20 mouse cellular contexts compared by ENCODE assay signal in genomic region chr11:62130685-62131295, GRCm38 (mm10).
DNase-seq lines count a peak whose midpoint lies in the region; ATAC-seq and TF ChIP-seq lines count a peak whose summit lies in the region.
"Had no signal": no experiment of that assay in that cellular context is flagged by ENCODE, and none has a peak within 500 bp of the region (broad histone marks: within the 10 kb centered on the region; RNA-seq: fewer than 3 reads in every experiment).

No protein-coding gene starts in this region.

- no peak overlapping the region for H3K9ac ChIP-seq in MEL (ENCODE audit: control insufficient read depth, low read depth, low read length, poor library complexity, severe bottlenecking)
- H3K9ac ChIP-seq: embryonic facial prominence, embryonic 15.5 days; heart, embryonic 12.5 days; hindbrain, embryonic 14.5 days; intestine, embryonic 15.5 days had no signal

- no peak for ATAC-seq in megakaryocyte progenitor cell, adult 5-6 weeks (replicated peaks; ENCODE audit: poor library complexity)
- ATAC-seq: forebrain, embryonic 16.5 days; intestine, embryonic 15.5 days had no signal

- H3K27me3 ChIP-seq in MEL (ENCODE audit: control insufficient read depth in 1 of 2, insufficient read depth in 2 of 2, low read length in 2 of 2), result no peaks in the 10 kb centered on the region
- H3K27me3 ChIP-seq: embryonic facial prominence, embryonic 15.5 days; heart, embryonic 12.5 days; intestine, embryonic 15.5 days had no signal

- no peak for TF ChIP-seq EP300 in MEL (IDR thresholded peaks at IDR 0.05; ENCODE audit: low read depth in 1 of 2, low read length in 2 of 2)

- H3K36me3 ChIP-seq in MEL (ENCODE audit: control insufficient read depth in 1 of 2, insufficient read depth in 2 of 2, low read length in 2 of 2), result peaks cover 0 to 8% of the 10 kb centered on the region in 2 experiments; a peak in 2 of 4 replicates
- H3K36me3 ChIP-seq: intestine, embryonic 15.5 days had no signal

- no peak overlapping the region for H3K4me3 ChIP-seq in MEL (ENCODE audit: control insufficient read depth in 1 of 2, insufficient read depth in 1 of 2, low read depth in 2 of 2, low read length in 2 of 2)
- H3K4me3 ChIP-seq: embryonic facial prominence, embryonic 15.5 days; heart, adult 2 months; heart, embryonic 12.5 days; intestine, embryonic 15.5 days had no signal

- no peaks in the 10 kb centered on the region for H3K79me2 ChIP-seq in MEL (ENCODE audit: control insufficient read depth, insufficient read depth, low read length, poor library complexity)

- no peak overlapping the region for H3K27ac ChIP-seq in MEL (ENCODE audit: control insufficient read depth, low read depth, low read length)
- H3K27ac ChIP-seq: embryonic facial prominence, embryonic 15.5 days; heart, adult 2 months; hindbrain, embryonic 14.5 days; intestine, embryonic 15.5 days had no signal

- peak; percentile 28 for DNase-seq in embryo, embryonic 11 days
- no peak for DNase-seq in embryo, embryonic 9.5 days (ENCODE audit: extremely low spot score)
- DNase-seq in 3T3-L1 (ENCODE audit: low read depth, low spot score) (peak; percentile 47), MEL (ENCODE audit: low read depth, low spot score) (peak; percentile 31)
- DNase-seq in retina, postnatal 1 day, result peak; percentile 7
- no peak for DNase-seq in heart, postnatal 25 days (ENCODE audit: low spot score)
- DNase-seq: adrenal gland, postnatal 10 days; cerebellum, adult 11 months; cerebellum, adult 8-10 months; cerebellum, postnatal 14 days; gastrocnemius, postnatal 10 days; heart, adult 2 months; heart, postnatal 36 days had no signal

- peaks cover 0 to 5% of the 10 kb centered on the region in 2 experiments; a peak in 1 of 4 replicates for H3K4me1 ChIP-seq in MEL (ENCODE audit: control insufficient read depth in 1 of 2, insufficient read depth in 2 of 2, low read length in 2 of 2)
- H3K4me1 ChIP-seq: embryonic facial prominence, embryonic 15.5 days had no signal

- no peak for TF ChIP-seq RAD21 in MEL (IDR thresholded peaks at IDR 0.05; ENCODE audit: low read depth, low read length)

- TF ChIP-seq CTCF in MEL (IDR thresholded peaks at IDR 0.05 in 2 of 3, conservative IDR thresholded peaks at IDR 0.05 in 1 of 3; ENCODE audit: control insufficient read depth in 1 of 3, insufficient read depth in 1 of 3, low read depth in 2 of 3, low read length in 3 of 3, poor library complexity in 1 of 3, severe bottlenecking in 1 of 3), result no peak

- H3K9me3 ChIP-seq in MEL (replicated peaks; ENCODE audit: insufficient read depth, low read length), result no peaks in the 10 kb centered on the region
- H3K9me3 ChIP-seq: embryonic facial prominence, embryonic 15.5 days; G1E; heart, embryonic 12.5 days; intestine, embryonic 15.5 days had no signal

- intact Hi-C loops in heart, postnatal 25 days (cut with DNase I), result no loop called here

- TF ChIP-seq POLR2A in MEL (IDR thresholded peaks at IDR 0.05; ENCODE audit: control insufficient read depth in 1 of 2, insufficient read depth in 1 of 2, low read depth in 1 of 2, low read length in 2 of 2, poor library complexity in 1 of 2), result no peak

TF ChIP-seq in MEL, 35 proteins besides CTCF, POLR2A, EP300 and RAD21:
- TF ChIP-seq ZNF384 (IDR thresholded peaks at IDR 0.05; ENCODE audit: low read depth, low read length), result peak; percentile 90
- TF ChIP-seq USF2 (IDR thresholded peaks at IDR 0.05; ENCODE audit: borderline replicate concordance in 1 of 2, insufficient read depth in 1 of 2, low read depth in 1 of 2, low read length in 2 of 2), result no peak

Comparison
In these comparisons a context has a peak if more than half of its experiments do, and no peak if none do; other contexts are left out.
1. DNase-seq: peak in embryo, embryonic 11 days (single experiment), 3T3-L1 (single experiment), MEL (single experiment) and retina, postnatal 1 day (single experiment); none in embryo, embryonic 9.5 days (single experiment) and heart, postnatal 25 days (single experiment).